Mouse (Mus musculus) MN1 (cell line): ENCODE results near the gene Dhx9.
"Not testable (repeated sequence)": the region's sequence is repeated elsewhere in the genome, so short reads cannot be mapped to it uniquely, and the experiment has no call there.

ENCODE experiments used
- DNase-seq: peaks from one replicate; pipeline ENCODE4 v3.0.0-alpha.2; 2016; ENCODE audit warnings: low spot score

The Dhx9 gene

DNA sequence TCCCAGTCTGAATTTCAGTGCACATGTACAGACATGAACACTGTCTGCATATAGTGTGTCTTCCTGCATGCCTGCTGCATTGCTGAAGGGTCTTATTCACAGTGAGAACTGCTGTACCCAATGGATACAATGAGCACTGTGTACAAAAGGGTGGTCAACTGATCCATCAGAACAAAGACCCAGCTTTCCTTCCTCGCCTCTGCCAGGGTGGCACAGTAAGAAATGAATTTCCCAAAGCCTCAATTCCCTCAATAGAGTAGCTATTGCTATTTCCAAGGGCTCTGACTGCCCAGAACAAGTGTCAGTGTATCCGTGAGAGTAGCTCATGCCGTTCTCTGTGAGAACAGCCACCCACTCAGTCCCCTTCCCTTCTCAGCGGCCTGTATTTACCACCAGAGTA is 69.7 kb downstream of the Dhx9 start:
- not testable (repeated sequence) for DNase-seq

DNA sequence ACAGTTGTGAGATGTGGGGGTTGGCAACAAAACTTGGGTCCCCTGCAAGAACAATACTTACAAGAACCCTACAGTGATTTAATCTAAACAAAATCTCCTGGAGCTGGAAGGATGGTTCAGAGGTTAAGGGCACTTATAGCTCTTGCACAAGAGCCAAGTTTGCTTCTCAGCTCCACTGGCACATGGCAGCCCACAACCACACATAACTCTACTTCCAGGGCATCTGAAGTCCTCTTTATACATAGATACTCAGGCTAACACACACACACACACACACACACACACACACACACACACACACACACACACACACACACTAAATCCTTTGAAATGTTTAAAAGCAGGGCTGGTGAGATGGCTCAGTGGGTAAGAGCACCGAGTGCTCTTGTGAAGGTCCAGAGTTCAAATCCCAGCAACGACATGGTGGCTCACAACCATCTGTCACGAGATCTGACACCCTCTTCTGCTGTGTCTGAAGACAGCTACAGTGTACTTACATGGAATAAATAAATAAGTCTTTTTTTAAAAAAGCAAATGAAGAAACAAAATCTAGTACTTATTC is 71.1 kb downstream of the Dhx9 start:
- not testable (repeated sequence) for DNase-seq

DNA sequence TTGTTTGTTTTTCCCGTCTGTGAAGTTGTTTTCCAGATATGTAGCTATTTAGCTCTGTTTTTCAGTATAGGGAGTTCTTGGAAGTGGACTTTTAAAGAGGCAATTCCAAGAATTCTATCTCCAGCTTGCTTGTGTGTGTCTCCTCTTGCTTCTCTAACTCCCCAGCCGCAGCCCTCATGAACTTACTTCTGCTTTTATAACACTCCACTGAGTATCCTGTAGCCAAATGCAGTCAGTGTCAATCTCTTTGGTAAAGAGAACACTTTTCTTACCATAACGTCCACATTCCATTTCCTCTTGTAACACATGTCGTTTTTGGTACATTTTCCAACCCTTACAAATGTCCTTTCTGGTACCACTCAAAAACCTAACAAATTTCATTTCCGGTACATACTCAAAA is 71.7 kb downstream of the Dhx9 start:
- DNase-seq, result not testable (repeated sequence)

DNA sequence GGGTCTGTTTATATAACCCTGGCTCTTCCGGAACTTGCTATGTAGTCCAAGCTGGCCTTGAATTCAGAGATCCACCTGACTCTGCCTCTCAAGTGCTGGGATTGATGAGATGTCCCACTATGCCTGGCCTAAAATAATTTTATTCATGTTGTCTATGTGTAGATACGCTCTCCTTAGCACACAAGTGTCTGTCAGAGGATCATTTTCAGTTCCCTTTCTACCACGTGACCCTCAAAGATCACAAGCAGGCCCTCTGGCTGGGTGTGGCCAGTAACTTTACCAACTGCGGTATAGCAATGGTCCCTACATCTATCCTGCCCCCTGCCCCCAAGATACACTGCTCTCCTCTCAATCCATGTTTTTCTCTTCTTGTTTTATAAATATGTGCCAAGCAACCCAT is 72.5 kb downstream of the Dhx9 start:
- DNase-seq, result no peak

DNA sequence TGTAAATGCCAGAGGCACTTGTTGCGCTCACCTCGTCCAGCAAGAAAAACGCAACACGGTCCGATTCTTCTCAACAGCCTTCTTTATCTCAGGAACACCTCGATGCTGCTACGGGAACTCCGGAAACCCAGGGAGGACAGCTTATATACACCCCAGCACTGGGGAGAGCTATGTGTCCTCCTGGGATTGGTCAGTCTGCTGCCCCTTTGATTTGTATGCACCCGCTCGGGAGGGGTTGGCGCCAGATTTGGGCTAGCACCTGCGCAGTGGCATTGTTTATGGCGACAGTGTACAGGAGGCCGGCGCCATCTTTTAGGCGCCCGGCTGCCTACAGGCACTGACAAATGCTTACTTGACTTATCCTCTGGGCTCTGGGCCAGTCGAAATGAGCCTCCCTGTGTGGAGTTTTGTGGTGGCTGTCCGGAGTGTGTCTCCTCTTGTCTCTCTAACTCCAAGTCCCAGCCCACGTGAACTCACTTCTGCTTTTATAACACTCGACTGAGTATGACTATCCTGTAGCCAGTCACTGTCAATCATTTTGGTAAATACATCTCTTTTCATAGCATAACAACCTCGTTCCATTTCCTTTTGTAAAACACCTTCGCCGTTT is 73.2 kb downstream of the Dhx9 start:
- DNase-seq, result peak; percentile 84

DNA sequence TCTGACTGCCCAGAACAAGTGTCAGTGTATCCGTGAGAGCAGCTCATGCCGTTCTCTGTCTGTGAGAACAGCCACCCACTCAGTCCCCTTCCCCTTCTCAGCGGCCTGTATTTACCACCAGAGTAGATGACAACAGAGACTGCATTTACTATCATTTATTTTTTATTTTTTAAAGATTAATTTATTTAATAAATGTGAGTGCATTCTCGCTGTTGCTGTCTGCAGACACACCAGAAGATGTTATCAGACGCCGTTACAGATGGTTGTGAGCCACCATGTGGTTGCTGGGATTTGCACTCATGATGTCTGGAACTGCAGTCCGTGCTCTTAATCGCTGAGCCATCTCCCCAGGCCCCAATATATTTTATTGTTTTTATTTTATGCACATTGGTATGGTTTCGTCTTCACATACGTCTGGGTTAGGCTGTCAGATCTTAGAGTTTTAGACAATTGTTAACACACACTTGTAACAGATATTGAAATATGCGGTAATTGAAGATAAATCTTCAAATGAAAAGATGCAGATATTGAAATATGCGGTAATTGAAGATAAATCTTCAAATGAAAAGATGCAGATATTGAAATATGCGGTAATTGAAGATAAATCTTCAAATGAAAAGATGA is 74.0 kb downstream of the Dhx9 start:
- peak; percentile 68 for DNase-seq

DNA sequence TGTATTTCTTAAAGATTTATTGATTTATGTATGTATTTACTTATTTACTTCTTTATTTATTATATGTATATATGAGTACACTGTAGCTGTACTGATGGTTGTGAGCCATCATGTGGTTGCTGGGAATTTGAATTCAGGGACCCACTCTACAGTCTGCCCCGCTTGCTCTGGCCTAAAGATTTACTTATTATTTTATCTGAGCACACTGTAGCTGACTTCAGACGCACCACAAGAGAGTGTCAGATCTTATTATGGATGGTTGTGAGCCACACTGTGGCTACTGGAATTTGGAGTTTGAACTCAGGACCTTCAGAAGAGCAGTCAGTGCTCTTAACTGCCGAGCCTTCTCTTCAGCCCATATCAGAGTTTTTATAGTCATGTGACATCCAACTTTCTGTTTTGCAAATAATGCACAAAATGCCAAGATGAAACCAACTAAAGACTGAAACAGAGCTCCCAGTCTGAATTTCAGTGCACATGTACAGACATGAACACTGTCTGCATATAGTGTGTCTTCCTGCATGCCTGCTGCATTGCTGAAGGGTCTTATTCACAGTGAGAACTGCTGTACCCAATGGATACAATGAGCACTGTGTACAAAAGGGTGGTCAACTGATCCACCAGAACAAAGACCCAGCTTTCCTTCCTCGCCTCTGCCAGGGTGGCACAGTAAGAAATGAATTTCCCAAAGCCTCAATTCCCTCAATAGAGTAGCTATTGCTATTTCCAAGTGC is 74.6 kb downstream of the Dhx9 start:
- not testable (repeated sequence) for DNase-seq

DNA sequence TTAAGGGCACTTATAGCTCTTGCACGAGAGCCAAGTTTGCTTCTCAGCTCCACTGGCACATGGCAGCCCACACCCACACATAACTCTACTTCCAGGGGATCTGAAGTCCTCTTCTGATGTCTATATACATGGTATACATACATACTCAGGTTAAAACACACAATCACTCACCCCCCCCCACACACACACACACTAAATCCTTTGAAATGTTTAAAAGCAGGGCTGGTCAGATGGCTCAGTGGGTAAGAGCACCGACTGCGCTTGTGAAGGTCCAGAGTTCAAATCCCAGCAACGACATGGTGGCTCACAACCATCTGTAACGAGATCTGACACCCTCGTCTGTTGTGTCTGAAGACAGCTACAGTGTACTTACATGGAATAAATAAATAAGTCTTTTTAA is 75.7 kb downstream of the Dhx9 start:
- DNase-seq, result no peak

DNA sequence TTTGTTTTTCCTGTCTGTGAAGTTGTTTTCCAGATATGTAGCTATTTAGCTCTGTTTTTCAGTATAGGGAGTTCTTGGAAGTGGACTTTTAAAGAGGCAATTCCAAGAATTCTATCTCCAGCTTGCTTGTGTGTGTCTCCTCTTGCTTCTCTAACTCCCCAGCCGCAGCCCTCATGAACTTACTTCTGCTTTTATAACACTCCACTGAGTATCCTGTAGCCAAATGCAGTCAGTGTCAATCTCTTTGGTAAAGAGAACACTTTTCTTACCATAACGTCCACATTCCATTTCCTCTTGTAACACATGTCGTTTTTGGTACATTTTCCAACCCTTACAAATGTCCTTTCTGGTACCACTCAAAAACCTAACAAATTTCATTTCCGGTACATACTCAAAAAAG is 76.5 kb downstream of the Dhx9 start:
- DNase-seq, result not testable (repeated sequence)

DNA sequence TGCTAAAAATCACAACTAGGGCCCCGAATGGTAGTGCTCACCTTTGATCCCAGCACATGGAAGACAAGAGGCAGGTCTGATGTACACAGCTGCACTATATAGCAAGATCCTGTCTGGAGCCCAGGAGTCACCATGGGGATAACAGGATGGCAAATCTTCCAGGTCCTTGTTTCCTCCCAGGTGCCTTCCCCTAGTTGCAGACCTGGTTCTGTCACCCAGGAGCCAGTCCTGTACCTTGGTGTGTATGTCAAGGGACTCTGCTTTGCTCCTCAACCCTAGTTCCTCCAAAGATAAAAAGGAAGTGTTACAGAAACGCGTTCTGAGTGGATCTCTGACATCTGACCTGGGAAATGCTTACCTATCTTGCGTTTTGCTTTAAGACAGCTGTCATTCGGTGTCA is 79.2 kb downstream of the Dhx9 start:
- not testable (repeated sequence) for DNase-seq

DNA sequence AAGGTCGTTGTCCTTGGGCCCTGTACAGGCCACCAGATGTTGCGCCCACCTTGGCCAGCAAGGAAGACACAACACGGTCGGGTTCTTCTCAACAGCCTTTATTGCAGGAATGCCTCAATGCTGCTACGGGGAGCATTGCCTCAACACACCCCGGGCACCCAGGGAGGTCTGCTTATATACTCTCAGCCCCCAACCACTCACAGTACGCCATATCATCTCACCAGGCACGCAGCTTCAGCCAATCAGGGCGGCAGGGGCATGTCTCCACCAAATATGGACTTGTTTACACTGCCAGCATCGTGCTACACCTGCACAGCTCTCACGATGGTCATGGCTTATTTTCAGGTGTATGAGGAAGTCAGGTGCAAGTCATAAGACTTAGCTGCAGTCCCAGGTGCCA is 79.8 kb downstream of the Dhx9 start:
- not testable (repeated sequence) for DNase-seq
